Mouse (Mus musculus): ENCODE measurements around the gene Agxt2. TPM values are rescaled to one million over a fixed set of nuclear protein-coding genes. Genes with fewer than 3 reads are reported as not detected.

Agxt2 gene
- polyA plus RNA-seq, 1 experiment: not detected

DNA sequence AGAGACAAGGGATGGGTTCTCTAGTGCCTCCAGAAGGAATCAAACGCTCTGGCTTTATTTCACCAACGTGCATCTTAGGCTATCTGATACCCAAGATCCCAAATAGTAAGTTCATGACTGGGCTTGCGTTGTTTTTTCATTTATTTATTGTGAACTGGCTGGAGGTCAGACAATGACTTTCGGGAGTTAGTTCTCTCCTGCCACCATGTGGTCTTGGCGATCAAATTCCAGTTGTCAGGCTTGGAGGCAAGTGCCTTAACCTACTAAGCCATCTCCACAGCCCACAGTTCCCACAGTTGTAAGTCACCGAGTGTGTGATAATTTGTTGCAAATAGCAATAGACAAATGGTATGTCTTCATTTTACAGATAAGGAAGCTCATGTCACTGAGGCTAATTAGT, 81.6 kb downstream of the Agxt2 start:
- H3K27ac ChIP-seq (ENCODE audit: insufficient read depth, low read length): no peak overlapping the region
- TF ChIP-seq CTCF (IDR thresholded peaks at IDR 0.05; ENCODE audit: borderline replicate concordance, insufficient read depth, low read depth, low read length): no peak
- TF ChIP-seq POLR2A (IDR thresholded peaks at IDR 0.05; ENCODE audit: borderline replicate concordance, insufficient read depth, low read length): no peak
- no peaks in the 10 kb centered on the region for H3K27me3 ChIP-seq (ENCODE audit: control insufficient read depth, insufficient read depth, low read length)
- no peak for DNase-seq
- H3K4me3 ChIP-seq (replicated peaks; ENCODE audit: insufficient read depth, low read depth, low read length): no peak overlapping the region
- WGBS: 64% methylated on average over 6 of the region's 6 CpGs
- H3K4me1 ChIP-seq (ENCODE audit: control insufficient read depth, insufficient read depth, low read length): no peaks in the 10 kb centered on the region

DNA sequence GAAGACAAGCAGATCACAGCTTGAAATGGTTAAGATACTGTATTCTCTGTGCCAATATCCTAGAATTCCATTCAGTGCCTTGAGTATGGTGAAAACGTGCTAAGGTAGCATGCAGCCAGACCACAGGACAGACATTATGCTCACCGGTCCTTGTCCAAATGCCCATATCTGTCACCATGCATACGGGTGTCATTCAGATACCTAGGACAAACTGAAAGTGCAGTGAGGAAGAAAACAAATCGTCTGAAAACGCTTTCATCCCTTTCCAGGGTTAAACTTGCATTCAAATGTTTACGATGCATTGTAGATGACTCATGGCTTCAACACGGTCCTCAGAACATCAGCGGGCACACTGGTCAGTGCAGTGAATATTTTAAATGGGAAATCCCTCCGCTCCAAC, 83.2 kb downstream of the Agxt2 start:
- H3K4me1 ChIP-seq (ENCODE audit: control insufficient read depth, insufficient read depth, low read length): no peaks in the 10 kb centered on the region
- no peak overlapping the region for H3K27ac ChIP-seq (ENCODE audit: insufficient read depth, low read length)
- H3K27me3 ChIP-seq (ENCODE audit: control insufficient read depth, insufficient read depth, low read length): no peaks in the 10 kb centered on the region
- TF ChIP-seq POLR2A (IDR thresholded peaks at IDR 0.05; ENCODE audit: borderline replicate concordance, insufficient read depth, low read length) (no peak), CTCF (IDR thresholded peaks at IDR 0.05; ENCODE audit: borderline replicate concordance, insufficient read depth, low read depth, low read length) (no peak)
- DNase-seq: no peak
- 85% methylated on average over 9 of the region's 9 CpGs for WGBS
- H3K4me3 ChIP-seq (replicated peaks; ENCODE audit: insufficient read depth, low read depth, low read length): no peak overlapping the region

DNA sequence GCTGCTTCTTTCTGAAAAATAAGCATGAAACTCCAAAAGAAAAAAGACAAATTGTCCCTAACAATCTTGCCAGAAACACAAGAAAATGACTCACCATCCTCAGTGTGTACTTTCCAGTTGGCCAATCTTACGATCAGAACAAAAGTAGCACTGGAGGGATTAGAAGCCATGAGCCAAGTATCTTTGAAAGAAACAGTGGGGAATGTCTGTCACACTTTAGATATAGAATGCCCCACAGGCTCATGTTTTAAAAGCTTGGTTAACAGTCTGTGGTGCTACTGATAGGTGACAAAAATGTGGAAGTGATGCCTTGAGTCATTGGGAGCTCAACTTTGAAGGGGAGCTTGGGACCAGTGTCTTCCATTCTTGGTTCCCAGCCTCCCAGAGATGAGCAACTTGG, 83.9 kb downstream of the Agxt2 start:
- no peaks in the 10 kb centered on the region for H3K4me1 ChIP-seq (ENCODE audit: control insufficient read depth, insufficient read depth, low read length)
- 25% methylated on average over 1 of the region's 1 CpGs for WGBS
- no peak overlapping the region for H3K27ac ChIP-seq (ENCODE audit: insufficient read depth, low read length)
- H3K27me3 ChIP-seq (ENCODE audit: control insufficient read depth, insufficient read depth, low read length): no peaks in the 10 kb centered on the region
- DNase-seq: no peak
- TF ChIP-seq POLR2A (IDR thresholded peaks at IDR 0.05; ENCODE audit: borderline replicate concordance, insufficient read depth, low read length): no peak
- no peak for TF ChIP-seq CTCF (IDR thresholded peaks at IDR 0.05; ENCODE audit: borderline replicate concordance, insufficient read depth, low read depth, low read length)
- no peak overlapping the region for H3K4me3 ChIP-seq (replicated peaks; ENCODE audit: insufficient read depth, low read depth, low read length)

DNA sequence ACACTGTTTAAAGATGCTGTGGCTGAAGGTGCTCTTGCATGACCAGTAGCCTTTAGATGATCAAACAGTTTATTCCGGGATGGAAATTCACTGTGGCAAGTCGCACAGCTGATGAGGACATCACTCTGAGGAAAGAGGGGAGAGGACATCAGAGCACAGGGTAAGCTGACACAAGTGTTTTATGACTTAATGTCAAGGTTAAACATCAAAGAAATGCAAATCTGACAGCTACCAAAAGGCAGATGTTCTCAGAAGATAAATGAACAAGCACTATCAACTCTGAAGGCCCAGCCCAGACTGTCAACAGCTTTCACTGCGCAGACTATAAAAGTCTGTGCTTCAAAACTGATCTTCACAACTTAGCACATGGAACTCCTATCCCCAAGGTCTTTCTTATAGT, 88.8 kb downstream of the Agxt2 start:
- WGBS: 90% methylated on average over 3 of the region's 3 CpGs

More for the DNA sequence above, 88.8 kb downstream of the Agxt2 start:
- TF ChIP-seq CTCF (IDR thresholded peaks at IDR 0.05; ENCODE audit: borderline replicate concordance, insufficient read depth, low read depth, low read length) (no peak), POLR2A (IDR thresholded peaks at IDR 0.05; ENCODE audit: borderline replicate concordance, insufficient read depth, low read length) (no peak)
- no peak overlapping the region for H3K4me3 ChIP-seq (replicated peaks; ENCODE audit: insufficient read depth, low read depth, low read length)
- no peaks in the 10 kb centered on the region for H3K27me3 ChIP-seq (ENCODE audit: control insufficient read depth, insufficient read depth, low read length)
- DNase-seq: no peak
- no peak overlapping the region for H3K27ac ChIP-seq (ENCODE audit: insufficient read depth, low read length)
- no peaks in the 10 kb centered on the region for H3K4me1 ChIP-seq (ENCODE audit: control insufficient read depth, insufficient read depth, low read length)

Other genes starting within 250 kb of the Agxt2 start
- 1.4 and 2.6 TPM in 2 replicates for gene Prlr, start 181.3 kb upstream of the Agxt2 start, polyA plus RNA-seq (2012; rRNA removed)
- gene Gm21973, start 33.2 kb upstream of the Agxt2 start, polyA plus RNA-seq (2012; rRNA removed): not detected in 2 replicates
- 17.6 and 19.2 TPM in 2 replicates for gene Dnajc21, start 112.0 kb downstream of the Agxt2 start, polyA plus RNA-seq (2012; rRNA removed)
- 12.7 and 13.3 TPM in 2 replicates for gene Brix1, start 127.4 kb downstream of the Agxt2 start, polyA plus RNA-seq (2012; rRNA removed)
- gene Rad1, start 127.5 kb downstream of the Agxt2 start, polyA plus RNA-seq (2012; rRNA removed): 15.2 and 15.9 TPM in 2 replicates
- not detected in 2 replicates for gene Ttc23l, start 200.1 kb downstream of the Agxt2 start, polyA plus RNA-seq (2012; rRNA removed)